In the genomic region with DNA sequence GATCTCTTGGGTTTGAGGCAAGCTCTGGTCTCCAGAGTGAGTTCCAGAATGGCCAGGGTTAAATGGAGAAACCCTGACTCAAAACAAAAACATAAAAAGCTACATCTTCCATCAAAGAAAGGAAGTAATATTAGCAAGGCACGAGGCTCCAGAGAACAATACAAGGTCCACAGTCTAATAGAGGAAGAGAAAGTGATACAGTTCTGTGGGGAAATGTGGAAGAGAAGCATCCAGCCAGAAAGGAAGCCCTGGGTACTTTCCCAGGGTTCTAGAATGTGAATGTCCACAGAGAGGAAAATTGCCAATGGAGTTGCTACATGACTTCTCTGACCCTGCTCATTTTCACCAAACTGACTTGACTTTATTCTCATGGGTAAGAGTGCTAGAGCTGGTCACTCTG, we compare ENCODE assay signal across 23 mouse cellular contexts. TPM values are rescaled to one million over a fixed set of nuclear protein-coding genes. Genes with fewer than 3 reads are reported as not detected.
DNase-seq lines count a peak whose midpoint lies in the region; ATAC-seq and TF ChIP-seq lines count a peak whose summit lies in the region.
"Had no signal": no experiment of that assay in that cellular context is flagged by ENCODE, and none has a peak within 500 bp of the region (broad histone marks: within the 10 kb centered on the region; RNA-seq: fewer than 3 reads in every experiment).

No protein-coding gene starts in this region.

- peak overlapping the region; percentile 69 for H3K4me3 ChIP-seq in gastrocnemius, adult 2 months
- H3K4me3 ChIP-seq: embryonic facial prominence, embryonic 10.5 days; embryonic facial prominence, embryonic 13.5 days; erythroblast, embryonic 14.5 days; forebrain, embryonic 12.5 days; hindbrain, embryonic 12.5 days; hindbrain, embryonic 15.5 days had no signal

- no peak for DNase-seq in gastrocnemius, adult 2 months
- no peak for DNase-seq in gastrocnemius, postnatal 25 days
- DNase-seq in adipocyte (ENCODE audit: low spot score): peak; percentile 21
- DNase-seq in layer of hippocampus, adult 8-10 months (ENCODE audit: low spot score in 2 of 2): no peak
- no peak for DNase-seq in testis, postnatal 10 days (ENCODE audit: low spot score)
- DNase-seq in left cerebral cortex, postnatal 14 days (ENCODE audit: low spot score in 2 of 2): no peak
- DNase-seq: adrenal gland, postnatal 10 days; adrenal gland, postnatal 36 days; B cell, adult 2 months; cerebellum, adult 11 months; cerebellum, adult 2 months; cerebellum, adult 9-11 months; cerebellum, postnatal 25 days; embryo, embryonic 11 days; gastrocnemius, postnatal 14 days had no signal

- H3K27ac ChIP-seq in gastrocnemius, adult 2 months: no peak overlapping the region
- H3K27ac ChIP-seq: embryonic facial prominence, embryonic 10.5 days; embryonic facial prominence, embryonic 13.5 days; forebrain, embryonic 12.5 days; hindbrain, embryonic 12.5 days; hindbrain, embryonic 15.5 days had no signal

- peak; percentile 92 for ATAC-seq in granulocyte monocyte progenitor cell, adult 5-6 weeks (replicated peaks; ENCODE audit: poor library complexity, severe bottlenecking)
- ATAC-seq: forebrain, embryonic 16.5 days had no signal

- TF ChIP-seq CTCF in gastrocnemius, adult 2 months (IDR thresholded peaks at IDR 0.05): no peak

- intact Hi-C loops in gastrocnemius, adult 2 months (cut with DNase I): no loop called here
- intact Hi-C loops in left cerebral cortex, postnatal 14 days (cut with DNase I): loop anchor here (10.0 kb wide), 1 partner anchor 144 kb away; no protein-coding TSS in a partner anchor

RNA-seq across cellular contexts. Expression of gene Itgb1bp2, which starts 2.3 kb away (rescaled TPM):
- 100 to 1,000 TPM; 121 to 175 TPM for total RNA-seq in gastrocnemius, adult 2 months (2021)
- 100 to 1,000 TPM; 228 to 250 TPM for total RNA-seq in gastrocnemius, postnatal 25 days (2021)
- 2.9 TPM in 1 of 2 replicates, not detected in the other for total RNA-seq in granulocyte monocyte progenitor cell, adult 5-6 weeks (2014; fragmentation: Nextera tagmentation)
- 4.0 TPM in 1 of 2 replicates, not detected in the other for total RNA-seq in granulocyte monocyte progenitor cell, adult 5-6 weeks (2017)
- 1 to 10 TPM in 3 of 4 experiments, not detected in 1; 1.2 to 2.1 (median 1.4) TPM for total RNA-seq in layer of hippocampus, adult 8-10 months (2022)
- total RNA-seq in left cerebral cortex, postnatal 14 days (2021): under 1 TPM; 0.90 to 0.91 TPM

RNA-seq across cellular contexts. Expression of gene Nono, which starts 22.0 kb away (rescaled TPM):
- total RNA-seq in gastrocnemius, adult 2 months (2021): 10 to 100 TPM; 40.0 to 42.7 TPM
- 10 to 100 TPM; 40.4 to 46.1 TPM for total RNA-seq in gastrocnemius, postnatal 25 days (2021)
- 239 and 268 TPM in 2 replicates for total RNA-seq in granulocyte monocyte progenitor cell, adult 5-6 weeks (2014; fragmentation: Nextera tagmentation)
- total RNA-seq in granulocyte monocyte progenitor cell, adult 5-6 weeks (2017): 475 and 508 TPM in 2 replicates
- total RNA-seq in layer of hippocampus, adult 8-10 months (2022): 100 to 1,000 TPM; 121 to 138 (median 128) TPM
- 100 to 1,000 TPM; 130 to 140 TPM for total RNA-seq in left cerebral cortex, postnatal 14 days (2021)

RNA-seq across cellular contexts. Expression of gene Zmym3, which starts 30.5 kb away (rescaled TPM):
- 10 to 100 TPM in 1 of 2 experiments, 1 to 10 TPM in 1; 9.1 to 10.7 TPM for total RNA-seq in gastrocnemius, adult 2 months (2021)
- total RNA-seq in gastrocnemius, postnatal 25 days (2021): 1 to 10 TPM; 7.8 to 9.7 TPM
- total RNA-seq in granulocyte monocyte progenitor cell, adult 5-6 weeks (2014; fragmentation: Nextera tagmentation): 48.8 and 50.6 TPM in 2 replicates
- 33.7 and 52.5 TPM in 2 replicates for total RNA-seq in granulocyte monocyte progenitor cell, adult 5-6 weeks (2017)
- 100 to 1,000 TPM; 169 to 203 (median 194) TPM for total RNA-seq in layer of hippocampus, adult 8-10 months (2022)
- 100 to 1,000 TPM; 138 to 143 TPM for total RNA-seq in left cerebral cortex, postnatal 14 days (2021)

Comparison
In these comparisons a context has a peak if more than half of its experiments do, and no peak if none do; other contexts are left out.
1. RNA of gene Itgb1bp2, which starts 2.3 kb away (total RNA-seq): 228 to 250 TPM in gastrocnemius, postnatal 25 days and 121 to 175 TPM in gastrocnemius, adult 2 months; 1.2 to 2.1 TPM in layer of hippocampus, adult 8-10 months, 0.90 to 0.91 TPM in left cerebral cortex, postnatal 14 days and 2.9 to 4.0 TPM in granulocyte monocyte progenitor cell, adult 5-6 weeks; every median in the first group is over 10 times any median in the second.